Mouse (Mus musculus) neutrophil, adult 5-6 weeks (primary cell): ENCODE measurements at regions not wholly inside any gene's neighbourhood (a gene's known extent, or its start where the extent isn't known, plus 50 kb on each side); places are given as distances from the start of the nearest gene placed in this dataset.
"Not testable (repeated sequence)": the region's sequence is repeated elsewhere in the genome, so short reads cannot be mapped to it uniquely, and the experiment has no call there.

Experiments used
- ATAC-seq: fragments of 151-379, 151-347 bp; 2 replicates; pipeline ENCODE4 v1.8.0; 2017; ENCODE audit warnings: mild to moderate bottlenecking, moderate TSS enrichment; ENCODE audit not compliant: insufficient number of reproducible peaks, poor library complexity, low FRiP score, severe bottlenecking; ENCODE audit errors: extremely low read depth

DNA sequence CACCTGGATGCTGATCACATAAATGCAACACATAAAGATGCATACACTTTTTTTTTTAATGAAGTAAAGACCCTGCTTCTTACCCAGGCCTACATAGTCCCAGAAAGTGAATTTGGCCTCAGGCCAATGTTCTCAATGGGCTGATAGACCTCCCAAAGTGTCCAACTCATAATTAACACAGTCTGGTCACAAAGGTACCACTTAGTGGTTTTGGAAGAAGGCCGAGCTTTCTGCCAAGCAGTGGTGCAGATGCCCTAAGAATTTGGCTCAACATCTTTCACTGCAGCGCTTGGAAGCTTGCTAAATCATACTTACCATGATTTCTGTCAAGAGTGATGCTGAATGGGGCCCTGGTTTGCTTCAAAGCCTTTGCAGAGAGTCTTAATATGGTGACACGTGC is 706.4 kb upstream of the Rag2 start:
- no peak for ATAC-seq

DNA sequence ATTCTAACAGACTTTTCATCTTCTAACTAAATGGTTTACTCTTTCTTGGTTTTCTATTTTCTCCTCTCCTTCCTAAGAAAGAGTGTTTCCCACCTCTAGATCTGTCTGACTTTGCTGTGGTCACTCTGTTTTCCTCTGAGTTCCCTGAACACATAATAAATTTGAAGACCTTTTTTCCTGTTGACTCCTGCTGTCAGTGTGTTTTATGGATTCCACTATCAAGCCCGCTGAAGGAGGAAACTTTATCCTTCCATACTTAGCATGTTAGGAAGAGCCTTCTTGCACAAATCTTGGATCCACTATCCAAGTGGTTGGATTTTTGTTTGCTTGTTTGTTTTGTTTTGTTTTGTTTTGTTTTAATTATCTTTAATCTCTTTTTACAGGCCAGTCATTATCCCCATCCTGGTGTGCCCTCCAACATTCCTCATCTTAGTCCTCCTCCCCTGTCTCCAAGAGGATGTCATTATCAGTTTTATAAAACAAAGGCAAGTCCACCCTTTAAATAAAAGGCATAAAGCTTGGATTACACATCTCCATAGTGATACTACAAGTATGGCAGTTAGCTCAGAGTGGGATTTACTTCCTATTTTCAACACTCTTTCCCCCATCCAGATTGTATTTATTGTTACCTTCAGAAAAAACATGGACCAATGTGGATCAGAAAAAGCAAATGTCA is 704.8 kb upstream of the Rag2 start:
- no peak for ATAC-seq

DNA sequence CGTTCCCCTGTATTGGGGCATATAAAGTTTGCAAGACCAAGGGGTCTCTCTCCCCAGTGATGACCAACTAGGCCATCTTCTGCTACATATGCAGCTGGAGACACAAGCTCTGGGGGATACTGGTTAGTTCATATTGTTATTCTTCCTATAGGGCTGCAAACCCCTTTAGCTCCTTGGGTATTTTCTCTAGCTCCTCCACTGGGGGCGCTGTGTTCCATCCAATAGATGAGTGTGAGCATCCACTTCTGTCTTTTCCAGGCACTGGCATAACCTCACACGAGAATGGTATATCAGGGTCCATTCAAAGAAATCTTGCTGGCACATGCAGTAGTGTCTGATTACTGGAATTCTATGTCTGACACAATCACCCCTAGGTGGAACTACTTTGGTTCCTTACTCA is 675.9 kb upstream of the Rag2 start:
- not testable (repeated sequence) for ATAC-seq

DNA sequence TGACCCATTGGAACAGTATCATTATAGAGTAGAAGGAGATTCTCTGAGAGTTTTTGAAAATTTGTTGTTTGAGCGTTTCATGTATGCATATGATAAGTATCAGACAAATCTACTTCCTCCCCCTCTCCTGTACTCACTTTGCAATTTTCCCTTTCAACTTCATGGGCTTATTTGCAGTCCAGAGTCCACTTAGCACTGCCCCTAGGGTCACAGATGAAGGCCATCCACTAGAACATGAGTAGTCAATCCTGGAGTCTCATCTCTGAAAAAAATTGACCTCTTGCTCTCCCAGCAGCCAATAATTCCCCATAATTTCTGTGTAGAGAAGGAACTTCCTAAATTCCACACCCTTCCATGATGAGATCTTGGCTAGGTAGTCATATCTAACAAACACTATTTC is 665.1 kb upstream of the Rag2 start:
- no peak for ATAC-seq

DNA sequence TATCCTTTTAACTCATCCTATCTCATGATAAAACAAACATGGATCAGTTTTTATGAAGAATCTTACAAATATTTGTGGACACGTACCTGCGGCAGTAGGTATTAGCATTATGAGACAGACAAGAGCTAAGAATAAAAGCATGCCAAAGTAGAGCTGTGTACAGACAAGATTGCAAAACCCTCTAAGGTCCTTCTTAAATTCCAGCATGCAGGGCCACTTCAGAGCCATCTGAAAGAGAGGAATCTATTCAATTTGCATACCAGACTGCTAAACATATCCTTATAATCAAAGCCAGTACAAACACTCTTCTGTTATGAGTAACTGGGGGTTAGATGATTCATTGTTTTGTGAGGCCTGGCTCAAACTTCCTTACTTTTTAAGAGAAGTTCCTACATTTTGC is 659.9 kb upstream of the Rag2 start:
- ATAC-seq, result no peak

DNA sequence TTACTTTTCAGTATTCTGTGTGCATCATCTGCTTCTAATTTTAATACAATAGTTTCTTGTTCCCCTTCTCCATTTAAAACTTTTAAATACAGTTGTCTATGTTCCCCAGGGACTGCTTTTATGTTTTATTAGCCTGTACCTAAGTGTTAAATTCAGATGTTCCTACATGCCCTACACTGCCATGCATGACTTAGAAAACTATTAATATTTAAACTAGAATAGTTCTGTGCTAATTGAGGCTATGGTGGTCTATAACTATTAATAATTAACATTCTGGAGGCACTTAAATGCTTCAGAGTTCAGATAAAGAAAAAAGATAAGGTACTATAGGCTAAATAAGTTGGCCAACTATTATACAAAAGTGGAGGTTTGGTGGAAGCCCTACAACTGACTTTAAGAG is 647.3 kb upstream of the Rag2 start:
- no peak for ATAC-seq

DNA sequence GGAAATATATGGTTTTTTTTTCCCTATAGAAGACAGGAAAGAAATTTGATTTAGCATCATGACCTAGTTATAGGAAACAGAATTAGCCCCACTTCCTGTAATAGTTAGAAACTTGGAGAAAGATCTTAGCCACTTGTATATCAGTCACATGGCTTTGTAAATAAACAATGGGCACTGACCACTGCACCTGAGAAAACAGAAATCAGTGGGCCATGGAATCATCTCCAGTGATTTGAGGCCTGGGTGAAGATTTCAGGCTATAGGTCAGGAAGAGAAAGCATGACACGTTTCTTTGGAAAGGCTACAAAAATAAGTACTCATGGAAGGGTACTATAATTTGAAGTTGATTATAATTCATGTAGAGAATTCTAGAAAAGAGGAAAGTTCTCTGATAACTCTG is 642.2 kb upstream of the Rag2 start:
- ATAC-seq, result no peak

DNA sequence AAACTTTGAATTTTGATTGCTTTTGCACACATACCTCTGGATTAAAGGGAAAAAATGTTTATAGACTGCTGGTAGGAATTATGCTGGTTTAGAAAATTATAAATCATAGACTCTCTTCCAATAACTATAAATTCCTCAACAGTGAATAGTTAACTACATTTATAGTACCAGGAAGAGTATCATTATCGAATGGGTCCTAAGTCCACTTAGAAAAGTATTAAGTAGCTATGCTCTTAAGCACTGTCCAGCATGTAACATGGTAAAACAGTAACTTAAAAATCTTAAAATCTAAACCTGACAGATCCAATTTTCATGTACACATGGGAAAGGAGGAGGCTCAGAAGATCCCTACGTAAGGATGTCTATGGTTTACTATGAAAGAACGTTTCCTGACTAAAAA is 609.2 kb upstream of the Rag2 start:
- ATAC-seq, result no peak

DNA sequence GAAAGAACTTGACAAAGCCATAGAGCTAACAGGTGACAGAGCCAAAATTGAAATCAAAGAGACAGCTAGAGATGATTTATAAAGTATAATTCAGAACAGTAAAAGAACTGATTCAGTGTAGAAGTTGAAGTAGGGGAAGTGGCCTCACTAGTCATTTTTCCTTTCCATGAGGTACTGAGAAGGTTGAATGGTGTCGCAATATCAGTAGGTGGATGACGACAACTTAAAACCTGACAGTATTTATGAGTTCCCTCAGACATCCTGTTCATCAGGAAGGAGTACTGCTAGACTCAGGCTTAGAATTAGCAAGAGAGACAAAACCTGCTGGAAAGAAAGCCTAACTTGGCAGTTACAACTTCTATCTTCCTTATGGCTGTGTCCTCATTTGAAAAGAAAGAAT is 605.1 kb upstream of the Rag2 start:
- ATAC-seq, result no peak

DNA sequence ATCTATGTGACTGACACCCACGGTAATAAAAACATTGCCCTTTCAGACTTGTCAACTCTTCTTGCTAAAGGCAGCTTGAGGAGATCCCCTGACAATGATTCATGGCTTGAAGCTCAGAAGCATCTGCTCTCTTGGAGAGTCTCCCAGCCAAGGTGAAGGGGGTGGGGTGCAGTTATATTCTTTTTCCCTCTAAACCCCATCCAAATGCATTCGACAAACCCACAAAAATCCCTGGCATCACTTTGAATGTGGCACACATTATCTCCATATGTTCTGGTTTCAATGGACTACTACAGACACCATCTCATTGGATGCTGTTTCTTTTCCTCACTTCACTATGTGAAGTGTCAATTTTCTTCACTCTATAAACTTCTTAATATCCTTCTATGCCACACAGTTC is 603.0 kb upstream of the Rag2 start:
- no peak for ATAC-seq

DNA sequence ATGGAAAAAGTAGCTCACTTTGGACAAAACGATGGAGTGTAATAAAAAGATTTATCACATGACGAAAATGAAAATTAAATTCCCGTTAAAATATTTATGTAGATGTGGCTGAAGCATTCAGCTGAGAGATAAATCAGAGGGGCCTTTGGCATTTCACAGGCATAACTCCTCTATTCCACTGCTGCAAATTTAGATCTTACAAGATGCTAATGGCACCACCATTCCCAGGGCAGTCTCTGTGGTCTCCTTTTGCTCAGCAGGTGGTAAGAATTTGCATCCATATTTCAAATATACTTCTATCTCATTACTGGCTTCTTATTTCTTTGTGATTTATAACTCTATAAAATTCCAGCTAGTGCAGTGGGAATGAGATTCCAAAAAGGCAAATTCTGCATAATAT is 581.5 kb upstream of the Rag2 start:
- no peak for ATAC-seq

DNA sequence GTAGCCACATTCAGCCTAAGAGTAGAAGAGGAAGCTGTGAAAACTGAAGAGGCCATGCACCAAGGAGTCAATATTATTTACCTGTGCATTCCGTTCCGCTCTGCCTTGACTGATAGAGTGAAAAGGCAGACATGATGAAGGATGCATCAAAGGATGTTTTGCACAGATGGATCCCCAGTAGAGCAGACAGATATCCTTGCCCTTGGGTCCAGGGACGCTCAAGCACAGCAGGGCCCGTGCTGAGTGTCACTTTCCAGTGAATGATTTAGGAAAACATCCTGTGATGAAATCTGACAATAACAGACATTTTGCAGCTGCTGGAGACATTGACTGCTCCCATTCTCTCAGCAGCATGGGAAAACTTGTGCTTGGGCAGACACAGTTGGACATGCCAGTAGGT is 561.6 kb upstream of the Rag2 start:
- no peak for ATAC-seq

DNA sequence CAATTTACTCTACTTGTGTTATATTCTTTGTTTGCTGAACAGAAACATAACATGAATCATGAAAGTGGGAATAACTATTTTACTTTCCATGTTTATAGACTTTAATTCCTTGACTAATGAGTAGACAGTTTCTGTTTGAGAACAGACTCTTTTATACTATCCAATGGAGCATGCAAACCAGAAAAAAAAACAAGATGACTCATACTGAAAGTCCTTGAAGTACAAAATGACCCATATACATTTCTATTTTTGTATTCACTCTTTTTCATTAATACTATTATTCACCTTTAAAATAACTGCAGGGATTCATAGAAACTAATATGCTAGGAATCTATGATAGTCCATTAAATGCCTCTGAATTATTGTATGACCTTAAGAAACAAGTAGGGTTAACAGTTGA is 549.5 kb upstream of the Rag2 start:
- no peak for ATAC-seq

DNA sequence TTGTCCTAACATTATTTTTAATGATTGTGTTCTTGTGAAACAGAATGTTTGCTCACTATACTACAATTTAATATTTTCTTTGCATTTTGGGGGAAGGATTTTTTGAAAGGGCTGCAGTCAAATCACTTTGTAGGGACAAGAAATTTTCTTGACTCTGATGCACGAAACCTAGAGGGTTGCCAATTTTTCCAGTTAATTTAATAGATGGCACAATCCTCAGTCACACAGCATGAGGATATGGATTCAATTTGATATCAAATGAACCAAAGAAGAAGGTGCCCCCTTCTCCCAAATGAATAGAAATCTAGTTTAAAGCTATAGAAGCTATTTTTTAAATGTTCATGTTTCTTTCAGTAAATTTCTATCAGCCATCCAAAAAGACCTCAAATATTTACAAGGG is 544.3 kb upstream of the Rag2 start:
- no peak for ATAC-seq

DNA sequence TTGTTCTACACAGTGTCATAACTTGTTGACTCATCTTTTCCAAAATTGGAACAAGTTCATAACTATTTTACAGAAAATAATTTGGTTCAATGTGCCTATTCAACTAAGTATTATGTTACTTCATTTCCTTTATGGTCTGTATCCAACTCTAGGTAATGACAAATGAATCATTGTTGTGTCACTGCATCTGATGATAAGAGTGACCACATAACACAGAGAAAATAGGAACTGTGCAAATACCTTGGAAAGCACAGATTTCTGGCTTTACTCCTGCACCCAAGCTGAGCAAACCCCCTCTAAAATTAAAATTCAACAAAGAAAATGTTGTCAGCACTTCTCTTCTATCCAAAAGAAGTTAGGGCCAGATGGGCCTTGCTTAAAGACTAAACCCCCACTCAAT is 540.7 kb upstream of the Rag2 start:
- no peak for ATAC-seq

DNA sequence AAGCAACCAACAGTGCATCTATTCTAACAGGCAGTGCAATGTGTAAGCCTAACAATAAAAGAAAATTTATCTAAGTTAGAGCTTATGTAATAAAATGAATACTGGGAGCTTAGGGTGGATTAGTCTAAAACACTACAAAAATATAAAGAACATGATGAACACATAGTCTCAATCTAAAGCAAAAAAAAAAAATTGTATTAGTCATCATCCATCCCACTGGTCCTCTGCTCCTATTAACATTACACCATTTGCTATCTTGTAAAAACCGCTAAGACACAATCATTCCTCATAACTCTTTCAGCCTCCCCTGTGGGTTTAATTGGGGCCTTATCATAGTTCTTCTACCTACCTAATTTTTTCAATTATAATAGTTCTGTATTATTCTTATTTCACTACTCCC is 539.9 kb upstream of the Rag2 start:
- ATAC-seq, result no peak

DNA sequence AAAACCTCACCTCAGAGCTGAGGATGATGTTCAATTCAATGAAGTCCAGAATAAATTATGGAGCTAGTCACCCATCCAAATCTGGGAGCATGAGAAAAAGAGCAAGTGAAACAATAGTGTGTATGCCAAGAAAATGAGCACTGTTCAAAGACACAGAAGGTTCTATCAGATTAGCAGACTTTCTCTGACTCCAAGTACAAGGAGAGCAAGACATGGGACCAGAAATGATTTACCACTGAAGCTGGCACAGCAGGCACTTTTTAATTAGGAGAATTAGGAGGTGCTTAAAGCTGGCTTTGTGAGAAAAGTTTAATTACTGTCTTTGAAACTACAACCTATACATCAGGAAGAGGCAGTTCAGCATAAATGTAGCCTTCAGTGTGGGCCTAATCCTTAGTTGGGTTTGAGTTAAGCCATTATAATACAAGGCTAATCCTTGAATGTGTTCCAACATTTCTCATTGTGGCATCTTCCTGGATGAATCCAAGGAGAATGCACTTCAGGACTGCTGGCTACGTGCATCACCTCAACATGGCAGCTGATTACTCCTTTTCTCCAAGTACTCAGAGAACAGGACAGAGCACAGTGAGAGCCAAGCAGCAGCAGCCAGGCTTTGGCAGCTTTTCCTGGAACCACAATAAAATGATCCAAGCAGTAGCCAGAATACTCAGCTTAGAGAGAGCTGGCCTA is 517.2 kb upstream of the Rag2 start:
- no peak for ATAC-seq

DNA sequence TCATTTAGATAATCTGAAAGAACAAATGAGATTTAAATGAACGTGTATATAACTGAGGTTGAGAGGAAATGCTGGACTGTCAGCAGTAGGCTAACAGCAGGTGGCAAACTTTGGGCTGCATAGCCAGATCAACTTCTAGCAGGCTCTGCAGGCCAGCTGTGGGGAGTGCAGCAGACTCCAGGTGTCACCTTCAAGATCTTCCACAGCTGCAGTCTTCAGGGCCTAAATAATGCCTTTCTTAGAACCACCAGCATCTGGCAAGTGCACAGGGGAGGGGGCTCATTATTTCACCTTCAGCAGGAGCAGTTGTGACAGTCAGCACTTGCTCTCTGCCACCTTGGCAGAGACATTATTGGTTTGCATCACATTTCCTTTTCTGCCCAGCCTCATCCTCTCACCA is 487.7 kb upstream of the Rag2 start:
- ATAC-seq, result no peak

DNA sequence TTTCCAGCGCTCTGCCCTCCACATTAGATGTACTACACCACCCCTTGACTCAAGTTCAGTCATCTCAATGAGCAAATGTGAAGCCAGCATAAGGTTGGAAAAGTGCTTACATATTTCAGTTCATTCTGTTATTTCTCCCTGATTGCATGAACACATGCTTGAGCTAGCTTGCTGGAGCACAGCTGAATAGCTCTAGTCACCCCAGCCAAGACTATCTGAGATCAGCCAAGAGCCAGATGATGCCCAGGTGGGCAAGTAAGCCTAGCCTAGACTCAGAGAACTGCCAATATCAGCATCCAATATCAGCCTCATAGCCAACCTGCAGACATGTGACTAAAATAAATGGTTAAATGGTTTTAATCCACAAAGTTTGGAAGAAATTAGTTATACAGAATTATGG is 484.6 kb upstream of the Rag2 start:
- no peak for ATAC-seq

DNA sequence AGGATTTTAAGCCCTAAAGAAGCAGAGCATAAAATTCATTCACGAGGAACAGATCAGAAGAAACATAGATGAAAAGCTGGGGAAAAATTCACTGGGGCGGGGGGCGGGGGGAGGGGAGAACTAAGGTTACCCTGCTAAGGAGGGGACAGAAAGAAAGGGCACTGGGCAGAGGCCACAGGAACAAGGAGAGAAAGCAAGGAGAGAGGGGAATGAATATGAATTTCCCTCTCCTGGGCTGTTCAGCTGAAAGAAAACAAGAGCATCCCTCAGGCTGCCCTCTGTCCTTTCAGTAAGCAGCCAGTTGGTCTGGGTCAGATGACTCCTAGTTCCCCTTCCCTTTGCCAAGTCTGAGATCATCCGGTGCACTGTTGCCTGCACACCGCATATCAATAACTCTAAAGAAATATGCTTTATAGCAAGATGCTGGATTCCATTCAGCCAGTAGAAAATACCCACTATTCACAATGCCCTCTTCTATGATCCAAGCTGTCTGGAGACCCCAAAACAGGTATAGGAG is 467.7 kb upstream of the Rag2 start:
- no peak for ATAC-seq

DNA sequence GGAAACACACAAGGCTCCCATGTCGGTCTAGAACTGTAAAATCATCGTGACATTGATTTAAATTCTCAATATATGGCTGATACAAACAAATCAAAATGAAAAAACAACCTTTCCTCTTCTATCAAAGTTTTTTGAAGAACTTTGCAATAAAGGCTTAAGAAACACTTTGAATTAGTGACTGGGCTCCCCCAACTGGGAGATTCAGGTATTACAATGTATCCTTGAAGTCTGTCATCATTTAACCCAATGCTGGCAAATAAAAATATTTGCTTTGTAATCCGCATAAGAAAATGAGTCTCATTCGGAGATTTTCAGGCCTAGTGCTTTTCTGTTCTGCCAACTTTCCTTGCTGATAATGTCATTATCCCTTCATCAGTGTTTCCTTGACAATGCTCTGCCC is 465.2 kb upstream of the Rag2 start:
- ATAC-seq, result no peak
